Mouse (Mus musculus) frontal cortex, adult (tissue): ENCODE results near the gene Lat.
A peak's percentile ranks its signal among the peaks of the same experiment; 100 is the strongest.
"Not testable (repeated sequence)": the region's sequence is repeated elsewhere in the genome, so short reads cannot be mapped to it uniquely, and the experiment has no call there.

Source experiments
- ATAC-seq: cut with Nextera tagmentation; 2 replicates; pipeline ENCODE4 v1.9.2; 2017; ENCODE audit warnings: mild to moderate bottlenecking, moderate library complexity, mixed read lengths; ENCODE audit not compliant: low TSS enrichment

Gene Lat

DNA sequence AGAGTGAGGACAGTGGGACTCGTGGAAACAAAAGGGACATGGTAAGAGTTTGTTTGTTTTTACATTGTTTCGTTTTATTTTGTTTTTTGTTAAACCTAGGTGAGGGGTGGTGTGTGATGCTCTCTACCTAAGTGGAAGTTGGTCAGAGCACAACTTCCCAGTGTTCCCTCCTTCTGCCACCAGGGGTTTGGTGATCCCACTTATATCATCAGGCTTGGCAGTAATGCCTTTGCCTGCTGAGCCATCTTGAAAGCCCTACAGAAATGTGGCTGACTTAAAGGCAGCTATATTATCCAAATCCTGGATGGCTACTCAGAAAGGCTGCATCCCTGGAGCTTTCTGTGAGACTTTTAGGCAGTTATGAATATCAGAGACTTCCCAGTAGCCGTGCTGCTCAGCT is 36.7 kb downstream of the Lat start:
- ATAC-seq = no peak

DNA sequence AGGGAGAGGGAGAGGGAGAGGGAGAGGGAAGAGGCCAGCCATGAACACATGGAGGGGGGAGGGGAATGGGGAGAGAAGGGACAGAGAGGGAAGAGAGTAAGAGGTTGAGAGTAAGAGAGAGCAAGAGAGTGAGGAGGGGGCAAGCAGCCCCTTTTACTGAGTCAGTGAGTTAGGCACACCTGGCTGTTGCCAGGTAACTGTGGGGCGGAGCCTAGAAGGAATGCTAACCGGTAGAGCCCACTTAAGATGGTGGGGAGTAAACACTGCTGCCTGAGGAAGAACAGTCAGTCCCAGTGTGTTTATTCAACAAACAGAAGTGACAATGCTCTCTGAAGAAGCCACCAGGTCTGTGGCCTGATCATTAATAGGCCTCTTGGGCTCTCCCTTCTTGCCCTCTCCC is 38.7 kb downstream of the Lat start:
- no peak for ATAC-seq

DNA sequence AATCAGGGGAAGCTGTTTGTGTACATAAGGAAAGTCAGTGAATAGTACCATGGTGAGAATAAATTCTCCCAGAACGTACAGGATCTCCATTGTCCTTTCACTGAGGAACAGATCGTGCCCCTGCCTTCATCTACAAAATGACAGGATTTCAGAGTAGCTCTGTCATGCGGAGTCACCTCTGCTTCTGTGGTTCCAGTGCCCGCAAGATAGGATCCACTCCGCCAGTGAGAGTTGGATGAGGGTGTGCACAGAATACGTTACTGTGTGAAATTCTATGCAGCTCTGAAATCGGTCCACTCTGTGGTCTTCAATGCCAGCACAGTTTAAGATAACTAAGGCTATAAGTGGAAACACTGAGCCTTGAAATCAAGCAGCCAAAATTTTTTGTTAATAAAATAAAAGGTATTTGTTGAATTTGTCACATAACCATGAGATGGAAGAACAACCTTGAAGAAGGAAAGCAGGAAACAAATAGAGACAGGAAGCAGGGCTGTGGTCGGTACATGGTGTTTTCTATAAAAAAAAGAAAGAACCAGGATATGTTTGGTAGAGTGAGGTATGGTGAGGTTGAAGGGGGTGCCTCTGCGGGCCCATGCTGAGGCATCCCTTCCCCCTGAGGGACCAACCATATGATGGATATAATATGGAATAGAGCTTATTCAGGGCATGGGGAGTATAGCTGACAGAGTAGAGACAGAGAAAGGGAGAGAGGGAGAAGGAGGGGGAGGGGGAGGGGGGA is 39.3 kb downstream of the Lat start:
- no peak for ATAC-seq

DNA sequence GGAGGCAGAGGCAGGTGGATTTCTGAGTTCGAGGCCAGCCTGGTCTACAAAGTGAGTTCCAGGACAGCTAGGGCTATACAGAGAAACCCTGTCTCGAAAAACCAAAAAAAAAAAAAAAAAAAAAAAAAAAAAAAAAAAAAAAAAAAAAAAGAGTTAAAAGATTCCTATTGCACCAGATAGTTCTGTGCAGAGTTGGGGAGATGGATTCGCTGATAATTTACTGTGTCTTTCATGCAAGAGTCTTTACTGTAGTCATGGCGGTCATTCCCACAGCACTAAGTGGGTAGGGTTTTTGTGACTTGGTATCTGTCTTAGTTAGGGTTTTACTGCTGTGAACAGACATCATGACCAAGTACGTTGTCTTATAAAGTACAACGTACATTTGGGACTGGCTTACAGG is 40.5 kb downstream of the Lat start:
- not testable (repeated sequence) for ATAC-seq

DNA sequence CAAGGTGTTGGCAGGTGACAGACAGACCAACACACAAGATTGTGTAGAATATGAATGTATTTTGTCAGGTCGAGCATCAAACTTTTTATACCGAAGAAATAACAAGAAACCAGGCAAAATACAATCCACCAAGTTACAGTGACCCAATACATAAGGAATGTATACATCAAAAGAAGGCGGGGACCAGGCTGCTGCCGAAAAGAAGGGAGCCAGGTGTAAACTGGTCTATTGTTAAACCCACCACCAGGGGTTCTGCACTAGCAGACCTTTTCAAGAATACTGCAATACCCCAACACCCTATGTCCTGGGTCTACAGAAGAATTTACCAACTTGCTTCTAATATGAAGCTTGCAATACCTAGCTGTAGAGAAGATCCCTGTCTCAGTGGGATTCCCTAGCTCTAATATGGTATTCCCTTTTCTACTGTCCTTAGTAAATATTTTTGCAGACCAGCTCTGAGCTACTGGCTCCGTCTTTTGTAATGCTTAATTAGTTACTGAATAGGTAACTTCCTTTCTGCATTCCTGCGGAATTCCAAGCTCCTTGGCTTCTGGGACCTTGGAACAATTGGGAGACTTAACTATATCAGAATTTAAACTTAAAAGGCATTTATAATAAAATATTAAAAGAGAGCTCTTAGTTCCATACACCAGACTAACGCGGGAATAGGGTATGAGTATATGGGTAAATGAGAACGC is 43.6 kb downstream of the Lat start:
- ATAC-seq = not testable (repeated sequence)

DNA sequence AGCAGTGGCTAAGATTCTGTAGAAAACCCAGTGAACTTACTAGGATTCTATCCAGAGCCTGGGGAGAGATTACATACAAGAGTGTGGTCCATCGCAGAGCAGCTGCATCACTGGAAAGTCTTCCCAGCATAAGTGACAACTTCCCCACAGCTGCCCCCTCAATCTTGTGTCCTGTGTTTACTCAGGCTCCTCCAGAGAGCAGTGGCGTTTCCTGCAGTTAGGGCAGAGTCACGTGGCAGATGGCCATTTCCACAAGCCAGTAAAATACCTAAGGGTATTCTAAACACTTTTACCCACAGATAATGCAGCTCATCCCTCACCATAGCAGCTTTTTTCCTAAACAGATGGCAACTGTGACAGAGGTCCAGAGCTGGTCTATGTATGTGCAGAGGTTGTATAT is 44.6 kb downstream of the Lat start:
- ATAC-seq = no peak

DNA sequence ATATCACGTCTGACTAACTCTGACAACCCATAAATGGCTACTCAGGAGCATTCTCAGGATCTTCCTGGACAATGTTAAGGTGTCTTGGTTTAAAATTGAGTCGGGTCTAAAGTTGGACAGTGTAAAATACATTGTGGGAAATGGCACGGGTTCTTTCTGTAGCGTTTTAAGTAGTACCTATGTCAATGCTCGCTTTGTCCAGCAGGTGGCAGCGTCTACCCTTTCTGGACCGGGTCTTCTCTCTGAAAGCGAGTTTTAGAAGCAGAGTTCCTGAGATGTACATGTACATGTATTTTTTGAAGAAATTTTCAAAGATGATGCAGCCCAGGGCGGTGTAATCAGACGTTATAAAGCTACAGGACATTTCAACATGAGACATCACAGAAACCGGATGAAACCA is 45.6 kb downstream of the Lat start:
- peak; percentile 70; the same call in 1 of the 2 replicates for ATAC-seq

DNA sequence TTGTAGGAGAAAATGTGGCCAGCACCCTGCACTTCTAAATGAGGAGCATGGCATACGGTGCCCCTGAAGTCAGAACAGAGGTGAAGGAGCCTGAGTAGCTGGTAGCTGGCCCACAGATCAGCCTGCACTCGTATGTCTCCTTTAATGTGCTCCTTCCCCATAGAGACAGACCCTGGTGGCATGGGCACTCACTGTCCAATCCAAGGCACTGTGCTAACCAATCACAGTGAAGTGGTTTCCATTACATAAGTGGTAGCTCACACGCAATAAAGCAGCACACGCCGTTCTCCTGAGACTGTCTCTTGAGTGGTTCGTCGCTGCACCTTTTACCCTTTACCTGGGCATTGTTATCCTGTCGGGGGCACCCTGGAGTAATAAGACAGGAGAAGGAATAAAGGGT is 55.1 kb downstream of the Lat start:
- ATAC-seq = no peak; the same call in 1 of the 2 replicates
